In genomic region chr10:49762607-49763006, GRCm38 (mm10) we compare ENCODE assay signal across 23 mouse cellular contexts. TPM values are rescaled to one million over a fixed set of nuclear protein-coding genes. Genes with fewer than 3 reads are reported as not detected.
DNase-seq lines count a peak whose midpoint lies in the region; ATAC-seq and TF ChIP-seq lines count a peak whose summit lies in the region.
"Had no signal": no experiment of that assay in that cellular context is flagged by ENCODE, and none has a peak within 500 bp of the region (broad histone marks: within the 10 kb centered on the region; RNA-seq: fewer than 3 reads in every experiment).

No protein-coding gene starts in this region.

- H3K27ac ChIP-seq in forebrain, embryonic 12.5 days = no peak overlapping the region
- no peak overlapping the region for H3K27ac ChIP-seq in forebrain, postnatal 0 days (ENCODE audit: low read depth, low read length)
- H3K27ac ChIP-seq in hindbrain, embryonic 12.5 days = no peak overlapping the region
- no peak overlapping the region for H3K27ac ChIP-seq in hindbrain, postnatal 0 days
- H3K27ac ChIP-seq in midbrain, embryonic 14.5 days (replicated peaks; ENCODE audit: low read depth, low read length) = no peak overlapping the region
- no peak overlapping the region for H3K27ac ChIP-seq in midbrain, embryonic 10.5 days (replicated peaks)
- H3K27ac ChIP-seq: forebrain, embryonic 10.5 days; hindbrain, embryonic 13.5 days had no signal

- WGBS in forebrain, embryonic 12.5 days = 48% methylated on average over 2 of the region's 2 CpGs
- 27% methylated on average over 2 of the region's 2 CpGs for WGBS in forebrain, postnatal 0 days
- 38% methylated on average over 2 of the region's 2 CpGs for whole genome bisulfite sequencing in hindbrain, embryonic 12.5 days
- WGBS in hindbrain, postnatal 0 days = 37% methylated on average over 2 of the region's 2 CpGs
- 9% methylated on average over 2 of the region's 2 CpGs for WGBS in midbrain, embryonic 14.5 days
- WGBS in midbrain, embryonic 10.5 days = 82% methylated on average over 2 of the region's 2 CpGs

- ATAC-seq in forebrain, embryonic 12.5 days (ENCODE audit: low FRiP score) = 0 out of 2 replicates have a peak, but pooled peaks have one; percentile 46
- ATAC-seq in forebrain, postnatal 0 days = no peak
- 0 out of 2 replicates have a peak, but pooled peaks have one; percentile 29 for ATAC-seq in hindbrain, embryonic 12.5 days (ENCODE audit: low FRiP score)
- no peak for ATAC-seq in hindbrain, postnatal 0 days
- ATAC-seq in midbrain, embryonic 14.5 days (ENCODE audit: low FRiP score, low TSS enrichment) = no peak; the same call in 1 of the 2 replicates
- ATAC-seq: activated CD4-positive, CD25-positive, alpha-beta regulatory T cell, adult 4 months; hindbrain, embryonic 16.5 days; inflammation-experienced regulatory T-cells, adult 6 months had no signal

- H3K9me3 ChIP-seq in forebrain, embryonic 12.5 days = no peaks in the 10 kb centered on the region
- H3K9me3 ChIP-seq in forebrain, postnatal 0 days (ENCODE audit: low read length) = no peaks in the 10 kb centered on the region
- no peaks in the 10 kb centered on the region for H3K9me3 ChIP-seq in hindbrain, embryonic 12.5 days (replicated peaks)
- H3K9me3 ChIP-seq in hindbrain, postnatal 0 days (ENCODE audit: low read length) = no peaks in the 10 kb centered on the region
- H3K9me3 ChIP-seq in midbrain, embryonic 14.5 days (ENCODE audit: control insufficient read depth, low read length) = no peaks in the 10 kb centered on the region
- no peaks in the 10 kb centered on the region for H3K9me3 ChIP-seq in midbrain, embryonic 10.5 days (replicated peaks)
- H3K9me3 ChIP-seq: forebrain, embryonic 10.5 days; hindbrain, embryonic 13.5 days had no signal

- DNase-seq in forebrain, postnatal 0 days = no peak
- no peak for DNase-seq in hindbrain, postnatal 0 days (ENCODE audit: low spot score)
- DNase-seq in midbrain, embryonic 14.5 days = peak; percentile 47
- DNase-seq in midbrain, embryonic 10.5 days (ENCODE audit: low spot score) = no peak
- peak; percentile 55 for DNase-seq in brain, embryonic 14.5 days (ENCODE audit: low read depth)
- DNase-seq in heart, adult 11 months = no peak
- DNase-seq: adrenal gland, adult 8-10 months; adrenal gland, postnatal 25 days; cerebellum, adult 18-20 months; cerebellum, adult 9-10 months; cerebellum, postnatal 14 days; gastrocnemius, postnatal 10 days; gastrocnemius, postnatal 36 days had no signal

- TF ChIP-seq POLR2A in brain, embryonic 14.5 days (IDR thresholded peaks at IDR 0.05; ENCODE audit: borderline replicate concordance, extremely low read depth, insufficient read depth, insufficient read length, poor library complexity, severe bottlenecking) = no peak

- no peaks in the 10 kb centered on the region for H3K36me3 ChIP-seq in forebrain, embryonic 12.5 days (replicated peaks)
- no peaks in the 10 kb centered on the region for H3K36me3 ChIP-seq in forebrain, postnatal 0 days (ENCODE audit: insufficient read depth)
- no peaks in the 10 kb centered on the region for H3K36me3 ChIP-seq in hindbrain, embryonic 12.5 days
- H3K36me3 ChIP-seq in hindbrain, postnatal 0 days (ENCODE audit: insufficient read depth, low read length) = no peaks in the 10 kb centered on the region
- H3K36me3 ChIP-seq in midbrain, embryonic 14.5 days (ENCODE audit: control insufficient read depth, insufficient read depth, low read length) = no peaks in the 10 kb centered on the region
- no peaks in the 10 kb centered on the region for H3K36me3 ChIP-seq in midbrain, embryonic 10.5 days
- H3K36me3 ChIP-seq: forebrain, embryonic 10.5 days; hindbrain, embryonic 13.5 days had no signal

- no peak overlapping the region for H3K4me3 ChIP-seq in forebrain, embryonic 12.5 days (replicated peaks)
- H3K4me3 ChIP-seq in forebrain, postnatal 0 days (ENCODE audit: low read depth, low read length) = no peak overlapping the region
- no peak overlapping the region for H3K4me3 ChIP-seq in hindbrain, embryonic 12.5 days
- H3K4me3 ChIP-seq in hindbrain, postnatal 0 days (ENCODE audit: low read length) = no peak overlapping the region
- no peak overlapping the region for H3K4me3 ChIP-seq in midbrain, embryonic 14.5 days (replicated peaks; ENCODE audit: low read depth, low read length)
- no peak overlapping the region for H3K4me3 ChIP-seq in midbrain, embryonic 10.5 days
- H3K4me3 ChIP-seq: forebrain, embryonic 10.5 days; hindbrain, embryonic 13.5 days had no signal

- no peaks in the 10 kb centered on the region for H3K4me1 ChIP-seq in forebrain, embryonic 12.5 days
- no peaks in the 10 kb centered on the region for H3K4me1 ChIP-seq in forebrain, postnatal 0 days (ENCODE audit: insufficient read depth)
- H3K4me1 ChIP-seq in hindbrain, embryonic 12.5 days = 0 out of 2 replicates have a peak, but pooled peaks cover 3% of the 10 kb centered on the region
- H3K4me1 ChIP-seq in hindbrain, postnatal 0 days (ENCODE audit: insufficient read depth, low read length) = no peaks in the 10 kb centered on the region
- no peaks in the 10 kb centered on the region for H3K4me1 ChIP-seq in midbrain, embryonic 14.5 days (ENCODE audit: control insufficient read depth, insufficient read depth, low read length)
- H3K4me1 ChIP-seq in midbrain, embryonic 10.5 days = no peaks in the 10 kb centered on the region
- H3K4me1 ChIP-seq: forebrain, embryonic 10.5 days had no signal

- H3K9ac ChIP-seq in forebrain, embryonic 12.5 days = no peak overlapping the region
- no peak overlapping the region for H3K9ac ChIP-seq in forebrain, postnatal 0 days
- no peak overlapping the region for H3K9ac ChIP-seq in hindbrain, embryonic 12.5 days
- no peak overlapping the region for H3K9ac ChIP-seq in hindbrain, postnatal 0 days (replicated peaks; ENCODE audit: low read length)
- H3K9ac ChIP-seq in midbrain, embryonic 14.5 days (replicated peaks; ENCODE audit: low read length) = no peak overlapping the region
- H3K9ac ChIP-seq: hindbrain, embryonic 13.5 days had no signal

- no peaks in the 10 kb centered on the region for H3K27me3 ChIP-seq in forebrain, embryonic 12.5 days
- H3K27me3 ChIP-seq in forebrain, postnatal 0 days (ENCODE audit: insufficient read depth, low read length) = no peaks in the 10 kb centered on the region
- H3K27me3 ChIP-seq in hindbrain, embryonic 12.5 days = no peaks in the 10 kb centered on the region
- no peaks in the 10 kb centered on the region for H3K27me3 ChIP-seq in hindbrain, postnatal 0 days (ENCODE audit: insufficient read depth, low read length)
- H3K27me3 ChIP-seq in midbrain, embryonic 14.5 days (ENCODE audit: control insufficient read depth, insufficient read depth, low read length) = no peaks in the 10 kb centered on the region
- no peaks in the 10 kb centered on the region for H3K27me3 ChIP-seq in midbrain, embryonic 10.5 days (ENCODE audit: low read depth, poor library complexity, severe bottlenecking)
- H3K27me3 ChIP-seq: hindbrain, embryonic 13.5 days had no signal

- TF ChIP-seq CTCF in forebrain, postnatal 0 days (IDR thresholded peaks at IDR 0.05; ENCODE audit: low read depth) = no peak
- no peak for TF ChIP-seq CTCF in hindbrain, postnatal 0 days (IDR thresholded peaks at IDR 0.05; ENCODE audit: low read depth)
- no peak for TF ChIP-seq CTCF in brain, embryonic 14.5 days (IDR thresholded peaks at IDR 0.05; ENCODE audit: borderline replicate concordance, extremely low read depth, insufficient read depth, insufficient read length)

- no peak overlapping the region for H3K4me2 ChIP-seq in forebrain, embryonic 12.5 days
- H3K4me2 ChIP-seq in forebrain, postnatal 0 days (ENCODE audit: low read depth) = no peak overlapping the region
- no peak overlapping the region for H3K4me2 ChIP-seq in hindbrain, embryonic 12.5 days (replicated peaks)
- no peak overlapping the region for H3K4me2 ChIP-seq in hindbrain, postnatal 0 days (ENCODE audit: low read depth, low read length)
- H3K4me2 ChIP-seq in midbrain, embryonic 14.5 days (ENCODE audit: low read length) = no peak overlapping the region
- H3K4me2 ChIP-seq: heart, embryonic 11.5 days; hindbrain, embryonic 13.5 days had no signal

RNA-seq across cellular contexts. Expression of gene Grik2, which starts 26.0 kb away (rescaled TPM):
- 27.0 and 29.4 TPM in 2 replicates for polyA plus RNA-seq in forebrain, embryonic 12.5 days (2016; fragmentation: Nextera tagmentation; extraction: Ambion mirVana)
- 98.9 and 102 TPM in 2 replicates for total RNA-seq in forebrain, postnatal 0 days (2014; rRNA removed)
- polyA plus RNA-seq in forebrain, postnatal 0 days (2015; fragmentation: Nextera tagmentation; extraction: Ambion mirVana) = 17.9 and 30.2 TPM in 2 replicates
- polyA plus RNA-seq in hindbrain, embryonic 12.5 days (2016; fragmentation: Nextera tagmentation; extraction: Ambion mirVana) = 15.1 and 15.4 TPM in 2 replicates
- total RNA-seq in hindbrain, postnatal 0 days (2014; rRNA removed) = 88.9 and 120 TPM in 2 replicates
- polyA plus RNA-seq in hindbrain, postnatal 0 days (2015; fragmentation: Nextera tagmentation; extraction: Ambion mirVana) = 24.9 and 25.5 TPM in 2 replicates
- 44.3 and 45.2 TPM in 2 replicates for polyA plus RNA-seq in midbrain, embryonic 14.5 days (2014; fragmentation: Nextera tagmentation; extraction: Ambion mirVana)
- 6.4 and 9.9 TPM in 2 replicates for polyA plus RNA-seq in midbrain, embryonic 10.5 days (2016; fragmentation: Nextera tagmentation; extraction: Ambion mirVana)
- polyA plus RNA-seq in brain, embryonic 14.5 days (2012; rRNA removed) = 45.9 and 50.1 TPM in 2 replicates
- total RNA-seq: granulocyte monocyte progenitor cell, adult 5-6 weeks; hematopoietic stem cell, adult 5-6 weeks had no signal
- polyA plus RNA-seq: activated CD4-positive, CD25-positive, alpha-beta regulatory T cell, adult 4 months; inflammation-experienced regulatory T-cells, adult 6 months had no signal

Comparison
In these comparisons a context has a peak if more than half of its experiments do, and no peak if none do; other contexts are left out.
1. ATAC-seq: peak in forebrain, embryonic 12.5 days (single experiment) and hindbrain, embryonic 12.5 days (single experiment); none in forebrain, postnatal 0 days (single experiment), hindbrain, postnatal 0 days (single experiment) and midbrain, embryonic 14.5 days (single experiment).
2. DNase-seq: peak in midbrain, embryonic 14.5 days (single experiment) and brain, embryonic 14.5 days (single experiment); none in forebrain, postnatal 0 days (single experiment), hindbrain, postnatal 0 days (single experiment), midbrain, embryonic 10.5 days (single experiment) and heart, adult 11 months (single experiment).